8 mouse cellular contexts compared by ENCODE assay signal in genomic region chr7:127345512-127346325, GRCm38 (mm10). TPM values are rescaled to one million over a fixed set of nuclear protein-coding genes. Genes with fewer than 3 reads are reported as not detected.
DNase-seq lines count a peak whose midpoint lies in the region; ATAC-seq and TF ChIP-seq lines count a peak whose summit lies in the region.

Gene Zfp768 (minus strand): TSS chr7:127345589.

- peak within 1 kb of the TSS; percentile 93 for H3K4me3 ChIP-seq in hindbrain, embryonic 10.5 days
- H3K4me3 ChIP-seq in lung, postnatal 0 days (ENCODE audit: low read depth, low read length) = peak within 1 kb of the TSS; percentile 88

- H3K27ac ChIP-seq in hindbrain, embryonic 10.5 days = peak within 1 kb of the TSS; percentile 97
- peak within 1 kb of the TSS; percentile 97 for H3K27ac ChIP-seq in lung, postnatal 0 days (ENCODE audit: low read length)

- peaks cover 36% of the 10 kb centered on the region for H3K36me3 ChIP-seq in hindbrain, embryonic 10.5 days
- 0 out of 2 replicates have a peak, but pooled peaks cover 4% of the 10 kb centered on the region for H3K36me3 ChIP-seq in lung, postnatal 0 days (ENCODE audit: insufficient read depth, low read length)

- H3K4me2 ChIP-seq in lung, postnatal 0 days (replicated peaks; ENCODE audit: low read depth, low read length) = peak within 1 kb of the TSS; percentile 78

- H3K4me1 ChIP-seq in hindbrain, embryonic 10.5 days (replicated peaks) = peaks cover 39% of the 10 kb centered on the region
- H3K4me1 ChIP-seq in lung, postnatal 0 days (ENCODE audit: insufficient read depth, low read depth, low read length) = no peaks in the 10 kb centered on the region; the same call in 1 of the 2 replicates

- H3K9ac ChIP-seq in lung, postnatal 0 days (replicated peaks; ENCODE audit: low read depth) = peak within 1 kb of the TSS; percentile 83

- peak; percentile 80 for ATAC-seq in frontal cortex, adult (ENCODE audit: low TSS enrichment)
- peak; percentile 92 for ATAC-seq in lung, postnatal 0 days

- TF ChIP-seq CTCF in lung, postnatal 0 days (IDR thresholded peaks at IDR 0.05) = no peak

- no peaks in the 10 kb centered on the region; the same call in 1 of the 2 replicates for H3K27me3 ChIP-seq in hindbrain, embryonic 10.5 days (ENCODE audit: insufficient read depth, poor library complexity, severe bottlenecking)
- H3K27me3 ChIP-seq in lung, postnatal 0 days (replicated peaks; ENCODE audit: insufficient read depth, low read length) = no peaks in the 10 kb centered on the region

- TF ChIP-seq EP300 in lung, postnatal 0 days (IDR thresholded peaks at IDR 0.05) = no peak

- no peaks in the 10 kb centered on the region for H3K9me3 ChIP-seq in hindbrain, embryonic 10.5 days
- H3K9me3 ChIP-seq in lung, postnatal 0 days (ENCODE audit: low read length) = no peaks in the 10 kb centered on the region

- peak; percentile 63 for DNase-seq in MEL-GATA-1-ER (ENCODE audit: extremely low read depth, low read depth)
- peak; percentile 96 for DNase-seq in cerebellum, adult 8-10 months
- DNase-seq in hindbrain, embryonic 10.5 days (ENCODE audit: low spot score) = peak; percentile 97
- peak; percentile 86 for DNase-seq in layer of hippocampus, adult 9-11 months
- peak; percentile 96 for DNase-seq in lung, postnatal 0 days (ENCODE audit: low spot score)
- DNase-seq in ovary, postnatal 14 days (ENCODE audit: low spot score) = peak; percentile 97
- peak; percentile 93 for DNase-seq in thymus, postnatal 25 days

- under 1% methylated on average over 75 of the region's 76 CpGs for WGBS in hindbrain, embryonic 10.5 days
- under 1% methylated on average over 60 of the region's 76 CpGs for WGBS in lung, postnatal 0 days

RNA-seq across cellular contexts. Expression of gene Zfp768, which starts in this region (rescaled TPM):
- polyA plus RNA-seq in hindbrain, embryonic 10.5 days (2016; fragmentation: Nextera tagmentation; extraction: Ambion mirVana) = 18.8 and 20.4 TPM in 2 replicates
- 12.5 and 12.8 TPM in 2 replicates for polyA plus RNA-seq in lung, postnatal 0 days (2015; fragmentation: Nextera tagmentation; extraction: Ambion mirVana)

Comparison
In these comparisons a context has a peak if more than half of its experiments do, and no peak if none do; other contexts are left out.
1. Peak in every context shown above with its lines: DNase-seq, ATAC-seq, H3K4me3 ChIP-seq and H3K27ac ChIP-seq.